Mouse (Mus musculus) testis, postnatal 10 days (tissue): ENCODE data around the gene Atf7.

Experiments
- DNase-seq: peaks from one replicate; pipeline ENCODE4 v3.0.0; 2021; ENCODE audit warnings: low spot score

Gene Atf7

GRCm38 (mm10) chr15:102516293-102516692, 109.0 kb downstream of the Atf7 start:
- no peak for DNase-seq

- DNase-seq: no peak
Observed at GRCm38 (mm10) chr15:102515791-102516190, 109.5 kb downstream of the Atf7 start.

- no peak for DNase-seq
Observed at GRCm38 (mm10) chr15:102515261-102515660, 110.0 kb downstream of the Atf7 start.

- DNase-seq: no peak
Observed at GRCm38 (mm10) chr15:102513004-102513403, 112.3 kb downstream of the Atf7 start.

GRCm38 (mm10) chr15:102512471-102512870, 112.8 kb downstream of the Atf7 start:
- DNase-seq: no peak

- no peak for DNase-seq
Observed at GRCm38 (mm10) chr15:102512010-102512409, 113.3 kb downstream of the Atf7 start.

GRCm38 (mm10) chr15:102511285-102511833, 113.9 kb downstream of the Atf7 start:
- no peak for DNase-seq

- DNase-seq: peak; percentile 95
Observed at GRCm38 (mm10) chr15:102510590-102511284, 114.5 kb downstream of the Atf7 start.

- DNase-seq: no peak
Observed at GRCm38 (mm10) chr15:102510110-102510509, 115.2 kb downstream of the Atf7 start.

- peak; percentile 30 for DNase-seq
Observed at GRCm38 (mm10) chr15:102508336-102508735, 116.9 kb downstream of the Atf7 start.

GRCm38 (mm10) chr15:102507561-102507960, 117.7 kb downstream of the Atf7 start:
- DNase-seq: no peak

GRCm38 (mm10) chr15:102506864-102507263, 118.4 kb downstream of the Atf7 start:
- peak; percentile 19 for DNase-seq

- no peak for DNase-seq
Observed at GRCm38 (mm10) chr15:102506464-102506830, 118.8 kb downstream of the Atf7 start.

GRCm38 (mm10) chr15:102505770-102506463, 119.3 kb downstream of the Atf7 start:
- peak; percentile 37 for DNase-seq

- peak; percentile 45 for DNase-seq
Observed at GRCm38 (mm10) chr15:102505073-102505769, 120.0 kb downstream of the Atf7 start.

- peak; percentile 42 for DNase-seq
Observed at GRCm38 (mm10) chr15:102503924-102504782, 121.1 kb downstream of the Atf7 start.

- DNase-seq: peak; percentile 35
Observed at GRCm38 (mm10) chr15:102503447-102503846, 121.8 kb downstream of the Atf7 start, which contains the start of gene Gm10337. Gm10337 (plus strand) TSS chr15:102503722.

GRCm38 (mm10) chr15:102502254-102502840, 122.9 kb downstream of the Atf7 start:
- peak; percentile 39 for DNase-seq

- DNase-seq: peak; percentile 45
Observed at GRCm38 (mm10) chr15:102501084-102501814, 124.0 kb downstream of the Atf7 start.

- DNase-seq: peak; percentile 26
Observed at GRCm38 (mm10) chr15:102500479-102500878, 124.8 kb downstream of the Atf7 start.
